Mouse (Mus musculus): Measurements from ENCODE around the gene Mroh8.

DNA sequence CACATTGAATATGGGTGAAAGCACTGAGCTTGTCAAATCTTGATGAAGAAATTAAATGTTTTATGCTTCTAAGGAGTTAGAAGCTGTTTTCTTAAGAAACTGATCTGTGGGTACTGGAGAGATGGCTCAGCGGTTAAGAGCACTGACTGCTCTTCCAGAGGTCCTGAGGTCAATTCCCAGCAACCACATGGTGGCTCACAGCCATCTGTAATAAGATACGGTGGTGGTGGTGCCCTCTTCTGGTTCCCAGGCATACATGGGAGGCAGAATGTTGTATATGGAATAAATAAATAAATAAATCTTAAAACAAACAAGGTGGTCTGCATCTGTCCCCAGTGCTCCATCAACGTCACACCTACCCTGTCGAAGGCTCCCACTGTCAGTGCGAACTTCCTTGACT is 104.9 kb downstream of the Mroh8 start:
- TF ChIP-seq TAL1 (IDR thresholded peaks at IDR 0.05; ENCODE audit: low read length) (no peak), GATA1 (IDR thresholded peaks at IDR 0.05; ENCODE audit: low read length) (no peak)

All from erythroblast, embryonic 14.5 days (primary cell).